Mouse (Mus musculus): ENCODE results near the gene Upf2.

- no peak for TF ChIP-seq POLR2A (IDR thresholded peaks at IDR 0.05; ENCODE audit: borderline replicate concordance, extremely low read depth, low read depth, low read length)
- TF ChIP-seq CTCF (IDR thresholded peaks at IDR 0.05; ENCODE audit: insufficient read depth, low read length): no peak
Observed at GRCm38 (mm10) chr2:6097113-6097716, 145.9 kb downstream of the Upf2 start.

Measured in lung, adult 2 months (tissue).